Mouse (Mus musculus) monocyte, adult 2 months (primary cell): ENCODE measurements around the gene Pik3cd.
"Not testable (repeated sequence)": the region's sequence is repeated elsewhere in the genome, so short reads cannot be mapped to it uniquely, and the experiment has no call there.

ENCODE experiments used
- DNase-seq, 2 experiments: peaks; one replicate each; pipeline ENCODE4 v3.0.0; 2022; ENCODE audit warnings: low spot score in 2 of 2, low read depth in 1 of 2

Gene Pik3cd

GRCm38 (mm10) chr4:149702210-149702979, at the start of gene Pik3cd:
Gene Pik3cd (minus strand): TSS chr4:149702571.
- DNase-seq, result peak; percentile 53 to 71

- no peak for DNase-seq
Observed at GRCm38 (mm10) chr4:149750671-149751070, 48.3 kb upstream of the Pik3cd start.

- DNase-seq, result not testable (repeated sequence)
Observed at GRCm38 (mm10) chr4:149749663-149750015, 47.3 kb upstream of the Pik3cd start.

- no peak for DNase-seq
Observed at GRCm38 (mm10) chr4:149749003-149749662, 46.8 kb upstream of the Pik3cd start.

- no peak for DNase-seq
Observed at GRCm38 (mm10) chr4:149744119-149744518, 41.7 kb upstream of the Pik3cd start.

- no peak for DNase-seq
Observed at GRCm38 (mm10) chr4:149742011-149742530, 39.7 kb upstream of the Pik3cd start.

GRCm38 (mm10) chr4:149740301-149740700, 37.9 kb upstream of the Pik3cd start:
- no peak for DNase-seq

- no peak for DNase-seq
Observed at GRCm38 (mm10) chr4:149739478-149739877, 37.1 kb upstream of the Pik3cd start.

GRCm38 (mm10) chr4:149737383-149738324, 35.3 kb upstream of the Pik3cd start, which contains the start of gene Tmem201:
Gene Tmem201 (minus strand): TSS chr4:149738044.
- DNase-seq, result peak; percentile 80 to 86

- DNase-seq, result no peak
Observed at GRCm38 (mm10) chr4:149736581-149736980, 34.2 kb upstream of the Pik3cd start.

GRCm38 (mm10) chr4:149735624-149736250, 33.4 kb upstream of the Pik3cd start:
- DNase-seq, result no peak

GRCm38 (mm10) chr4:149734730-149735475, 32.5 kb upstream of the Pik3cd start:
- DNase-seq, result no peak

GRCm38 (mm10) chr4:149734246-149734645, 31.9 kb upstream of the Pik3cd start:
- no peak for DNase-seq

- DNase-seq, result no peak
Observed at GRCm38 (mm10) chr4:149733748-149734147, 31.4 kb upstream of the Pik3cd start.

- no peak for DNase-seq
Observed at GRCm38 (mm10) chr4:149732800-149733199, 30.4 kb upstream of the Pik3cd start.

- DNase-seq, result no peak
Observed at GRCm38 (mm10) chr4:149732313-149732712, 29.9 kb upstream of the Pik3cd start.

- no peak for DNase-seq
Observed at GRCm38 (mm10) chr4:149730827-149731226, 28.5 kb upstream of the Pik3cd start.

- DNase-seq, result no peak
Observed at GRCm38 (mm10) chr4:149728810-149729209, 26.4 kb upstream of the Pik3cd start.

GRCm38 (mm10) chr4:149727636-149728035, 25.3 kb upstream of the Pik3cd start:
- no peak for DNase-seq
